Mouse (Mus musculus) E14TG2a.4 (cell line): ENCODE data around the gene Slc25a30.
A peak's percentile ranks its signal among the peaks of the same experiment; 100 is the strongest.
"Not testable (repeated sequence)": the region's sequence is repeated elsewhere in the genome, so short reads cannot be mapped to it uniquely, and the experiment has no call there.

Experiments
- H3K27me3 ChIP-seq: 2 replicates; pipeline ENCODE4 v1.6.1; 2014; ENCODE audit warnings: low read length, control low read depth; ENCODE audit not compliant: insufficient read depth
- H3K36me3 ChIP-seq: 2 replicates; pipeline ENCODE4 v1.6.1; 2014; ENCODE audit warnings: low read length, control low read depth; ENCODE audit not compliant: insufficient read depth
- H3K4me1 ChIP-seq: replicated peaks from 2 replicates; pipeline ENCODE4 v1.6.1; 2014; ENCODE audit warnings: low read depth, low read length, control low read depth
- H3K4me3 ChIP-seq: replicated peaks from 2 replicates; pipeline ENCODE4 v1.5.1; 2014; ENCODE audit warnings: mild to moderate bottlenecking, low read length
- H3K9me3 ChIP-seq: 2 replicates; pipeline ENCODE4 v1.6.1; 2014; ENCODE audit warnings: low read length, control low read depth
- CTCF ChIP-seq: conservative IDR thresholded peaks from 2 replicates; pipeline ENCODE4 v1.5.1; 2014; ENCODE audit warnings: low read length
- NANOG ChIP-seq: IDR thresholded peaks from 2 replicates; pipeline ENCODE4 v1.6.1; 2014; ENCODE audit warnings: borderline replicate concordance, low read length, mixed read lengths
- POU5F1 ChIP-seq: IDR thresholded peaks from 2 replicates; pipeline ENCODE4 v1.6.1; 2014; ENCODE audit warnings: low read length, borderline replicate concordance

Slc25a30 gene

DNA sequence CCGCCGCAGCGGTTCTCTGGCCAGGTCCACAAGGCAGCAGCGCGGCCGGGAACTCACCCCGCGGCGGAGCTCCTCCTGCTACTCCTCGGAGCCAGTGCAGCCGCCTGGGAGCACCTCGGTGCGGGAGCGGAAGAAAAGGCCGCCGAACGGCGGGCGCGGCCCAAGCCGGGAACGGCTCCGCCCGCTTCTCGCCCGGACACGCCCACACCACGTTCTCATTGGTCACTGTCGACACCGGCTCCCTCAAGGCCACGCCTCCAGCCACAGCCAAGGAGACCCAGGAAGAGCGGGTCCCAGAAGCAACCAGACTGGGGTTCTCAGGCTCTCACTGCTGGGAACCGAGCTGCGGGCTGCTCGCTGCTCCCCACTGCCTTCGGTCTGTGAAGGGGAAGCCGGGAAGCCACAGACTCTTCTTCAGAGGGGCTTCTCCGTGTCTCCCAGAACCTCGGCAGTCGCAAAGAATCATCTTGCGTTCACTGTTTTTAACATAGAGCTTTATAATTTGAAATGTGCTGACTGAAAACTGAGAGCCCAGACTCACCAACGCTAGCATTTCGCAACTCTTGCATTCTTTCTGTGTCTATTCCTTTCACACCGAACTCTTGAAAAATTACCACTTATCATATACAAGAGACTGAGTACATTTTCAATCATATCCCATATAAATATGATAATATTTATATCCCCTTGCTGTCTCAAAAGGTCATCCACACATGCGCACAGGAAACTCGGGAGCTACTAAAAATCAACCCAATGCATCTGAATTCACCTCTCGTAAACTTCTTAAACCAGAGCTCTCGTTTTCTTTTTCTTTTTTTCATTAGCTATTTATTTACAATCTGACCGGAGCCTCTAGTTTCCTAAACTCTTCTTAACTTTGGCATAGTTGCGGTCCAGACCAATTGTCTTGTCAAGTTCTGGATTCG lies at the start of gene Slc25a30:
Gene Slc25a30, minus strand, starts transcription at position 170 of the 926 bp plus-strand sequence.
- H3K4me1 ChIP-seq = peaks cover 21% of the 10 kb centered on the region
- H3K36me3 ChIP-seq = peaks cover 2% of the 10 kb centered on the region; the same call in 1 of the 2 replicates
- no peaks in the 10 kb centered on the region for H3K9me3 ChIP-seq
- TF ChIP-seq NANOG = no peak
- peaks cover 21% of the 10 kb centered on the region for H3K27me3 ChIP-seq
- peak within 1 kb of the TSS; percentile 95 for H3K4me3 ChIP-seq

DNA sequence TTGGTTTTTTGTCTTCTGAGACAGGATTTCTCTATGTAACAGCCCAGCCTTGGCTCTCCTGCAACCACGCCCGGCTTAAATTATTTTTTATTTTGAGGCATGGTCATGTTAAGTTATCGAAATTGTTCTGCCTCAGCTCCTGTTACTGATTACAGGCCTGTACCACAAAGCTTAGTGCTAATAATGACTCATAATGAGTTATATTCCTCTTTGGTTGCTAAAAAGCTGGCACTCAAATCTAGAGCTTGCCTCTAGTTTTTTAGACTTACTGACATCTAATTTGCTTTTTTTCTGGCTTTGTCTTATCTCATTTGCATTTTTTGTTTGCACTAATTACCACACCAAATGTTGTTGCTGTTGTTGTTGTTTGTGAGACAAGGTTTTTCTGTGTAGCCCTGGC lies 49.7 kb upstream of the Slc25a30 start:
- no peaks in the 10 kb centered on the region for H3K27me3 ChIP-seq
- H3K4me1 ChIP-seq = peaks cover 42% of the 10 kb centered on the region
- H3K36me3 ChIP-seq = no peaks in the 10 kb centered on the region
- no peak overlapping the region for H3K4me3 ChIP-seq
- TF ChIP-seq POU5F1 (no peak), NANOG (no peak), CTCF (no peak)
- no peaks in the 10 kb centered on the region for H3K9me3 ChIP-seq

DNA sequence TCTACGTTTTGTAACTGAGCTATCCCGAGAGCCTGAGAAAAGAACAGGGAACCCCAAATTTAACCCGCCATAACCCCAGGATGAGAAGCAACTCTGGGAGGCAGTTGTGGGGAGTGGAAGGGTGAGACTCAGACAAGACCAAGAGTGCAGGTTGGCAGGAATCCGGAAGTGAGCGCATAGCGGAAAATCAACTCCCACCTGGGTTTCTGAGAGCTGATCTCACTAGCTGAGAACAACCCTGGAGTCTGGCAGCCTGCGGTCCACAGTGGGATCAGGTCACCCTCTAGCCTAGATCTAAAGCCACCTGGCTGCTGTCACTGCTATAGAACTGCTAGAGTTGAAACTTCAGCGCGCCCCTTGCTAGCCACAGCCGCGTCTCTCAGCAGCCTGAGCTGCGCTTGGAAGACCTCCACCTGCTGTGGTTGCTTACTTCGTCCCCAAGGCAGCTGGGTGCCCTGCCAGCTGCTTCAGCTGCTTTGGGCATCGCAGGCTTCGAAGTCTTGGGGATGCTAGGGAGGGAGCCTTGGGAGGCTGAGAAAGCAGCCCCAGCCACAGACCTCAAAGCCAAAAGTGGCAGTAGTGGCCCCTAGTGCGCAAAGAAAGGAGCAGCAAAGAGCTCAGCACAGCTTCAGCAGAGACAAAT lies 48.0 kb upstream of the Slc25a30 start:
- H3K4me3 ChIP-seq = peak overlapping the region; percentile 85
- no peaks in the 10 kb centered on the region for H3K9me3 ChIP-seq
- no peaks in the 10 kb centered on the region for H3K27me3 ChIP-seq
- peaks cover 42% of the 10 kb centered on the region for H3K4me1 ChIP-seq
- TF ChIP-seq POU5F1 (no peak), NANOG (no peak), CTCF (no peak)
- no peaks in the 10 kb centered on the region for H3K36me3 ChIP-seq

DNA sequence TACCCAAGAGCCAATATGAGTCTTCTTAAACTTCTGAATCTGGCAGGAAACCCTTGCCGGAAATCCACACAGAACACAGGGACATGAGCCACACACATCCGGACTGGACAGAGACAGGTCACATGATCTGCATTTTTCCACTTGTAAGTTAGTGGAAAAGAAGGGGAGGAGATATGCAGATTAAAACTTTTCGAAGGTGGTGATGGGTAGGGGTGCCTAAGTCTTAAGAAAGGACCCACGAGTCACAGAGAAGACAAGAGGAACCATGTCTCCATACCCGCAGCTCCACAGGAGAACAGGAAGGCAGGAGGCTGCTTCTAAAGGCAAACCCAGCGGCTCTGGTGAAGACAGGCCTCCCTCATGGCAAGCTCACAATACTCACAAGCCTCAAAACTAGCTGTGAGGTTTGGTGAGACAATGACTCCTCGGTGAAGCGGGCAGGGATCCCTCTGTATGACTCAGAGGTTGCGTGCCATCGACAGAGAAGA lies 47.5 kb upstream of the Slc25a30 start:
- Histone ChIP-seq H3K27me3 (peaks cover under 1% of the 10 kb centered on the region), H3K4me3 (peak overlapping the region; percentile 85), H3K9me3 (no peaks in the 10 kb centered on the region), H3K4me1 (peaks cover 45% of the 10 kb centered on the region), H3K36me3 (no peaks in the 10 kb centered on the region)
- TF ChIP-seq NANOG (no peak), POU5F1 (no peak), CTCF (no peak)

DNA sequence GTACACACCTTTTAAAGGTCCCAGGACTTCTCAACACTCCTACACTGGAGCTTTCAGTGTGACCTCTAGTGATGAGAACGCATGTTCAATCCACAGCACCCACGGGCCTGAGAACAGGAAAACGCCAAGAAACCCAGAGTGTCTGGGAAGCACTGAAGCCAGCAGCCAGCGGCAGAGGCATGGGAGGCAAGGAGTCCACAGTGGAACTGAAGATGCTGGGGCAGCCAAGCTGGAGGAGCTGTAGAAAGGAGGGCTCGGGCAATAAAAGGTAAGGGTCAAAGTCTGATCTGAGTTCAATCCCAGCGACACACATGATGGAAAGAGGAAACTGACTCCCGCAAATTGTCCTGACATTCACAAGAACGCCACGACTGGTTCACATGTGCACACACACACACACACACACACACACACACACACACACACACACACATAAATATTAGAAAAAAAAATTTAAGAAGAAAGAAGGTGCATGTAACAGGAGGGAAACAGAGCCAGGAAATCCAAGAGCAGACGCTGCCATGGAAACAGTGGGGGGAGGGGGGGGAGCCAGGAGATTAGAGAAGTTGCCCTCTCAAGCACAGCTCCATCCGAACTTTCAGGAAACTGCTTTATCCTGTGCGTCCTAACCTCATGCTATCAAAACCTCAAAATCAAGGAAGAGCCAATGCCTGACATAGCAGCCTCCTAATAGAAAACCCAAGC lies 46.9 kb upstream of the Slc25a30 start:
- H3K4me3 ChIP-seq = peak overlapping the region; percentile 85
- no peaks in the 10 kb centered on the region for H3K36me3 ChIP-seq
- TF ChIP-seq NANOG (no peak), CTCF (no peak)
- no peaks in the 10 kb centered on the region for H3K9me3 ChIP-seq
- H3K4me1 ChIP-seq = peaks cover 51% of the 10 kb centered on the region
- peaks cover 6% of the 10 kb centered on the region for H3K27me3 ChIP-seq

DNA sequence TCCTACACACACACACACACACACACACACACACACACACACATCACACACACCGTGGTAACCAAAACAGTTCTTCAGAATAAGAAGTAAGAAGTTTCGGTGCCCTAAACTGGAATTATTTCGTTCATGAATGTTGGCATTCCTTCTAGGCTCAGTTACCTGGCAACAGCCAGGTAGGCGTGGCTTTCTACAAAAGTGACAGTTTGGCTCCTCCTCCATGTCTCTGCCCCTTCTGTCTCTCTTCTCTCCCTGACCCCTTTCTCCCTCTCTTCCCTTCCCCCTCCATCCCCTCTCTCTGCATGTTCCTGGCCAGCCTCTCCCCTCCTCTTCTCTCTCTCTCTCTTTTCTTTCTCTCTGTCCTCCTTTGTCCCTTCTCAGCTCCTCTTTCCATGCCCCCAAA lies 46.1 kb upstream of the Slc25a30 start:
- Histone ChIP-seq H3K4me1 (peaks cover 58% of the 10 kb centered on the region), H3K36me3 (no peaks in the 10 kb centered on the region), H3K9me3 (no peaks in the 10 kb centered on the region), H3K27me3 (peaks cover 14% of the 10 kb centered on the region), H3K4me3 (peak overlapping the region; percentile 85)
- TF ChIP-seq NANOG (no peak), POU5F1 (no peak), CTCF (no peak)

DNA sequence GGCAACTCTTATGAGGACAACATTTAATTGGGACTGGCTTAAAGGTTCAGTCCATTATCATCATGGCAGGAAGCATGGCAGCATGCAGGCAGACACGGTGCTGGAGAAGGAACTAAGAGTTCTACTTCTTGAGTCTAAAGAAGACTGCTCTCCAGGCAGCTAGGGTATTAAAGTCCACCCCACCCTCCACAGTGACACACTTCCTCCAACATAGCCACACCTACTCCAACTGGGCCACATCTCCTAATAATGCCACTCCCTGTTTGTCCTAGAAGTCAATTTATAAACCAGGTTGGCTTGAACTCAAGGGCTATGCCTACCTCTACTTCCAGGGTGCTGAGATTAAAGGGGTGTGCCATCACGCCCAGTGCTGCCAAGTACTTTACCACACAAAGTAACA lies 45.2 kb upstream of the Slc25a30 start:
- peaks cover 23% of the 10 kb centered on the region for H3K27me3 ChIP-seq
- TF ChIP-seq NANOG (no peak), CTCF (no peak), POU5F1 (no peak)
- no peak overlapping the region for H3K4me3 ChIP-seq
- H3K4me1 ChIP-seq = peaks cover 56% of the 10 kb centered on the region
- H3K36me3 ChIP-seq = no peaks in the 10 kb centered on the region
- H3K9me3 ChIP-seq = no peaks in the 10 kb centered on the region

DNA sequence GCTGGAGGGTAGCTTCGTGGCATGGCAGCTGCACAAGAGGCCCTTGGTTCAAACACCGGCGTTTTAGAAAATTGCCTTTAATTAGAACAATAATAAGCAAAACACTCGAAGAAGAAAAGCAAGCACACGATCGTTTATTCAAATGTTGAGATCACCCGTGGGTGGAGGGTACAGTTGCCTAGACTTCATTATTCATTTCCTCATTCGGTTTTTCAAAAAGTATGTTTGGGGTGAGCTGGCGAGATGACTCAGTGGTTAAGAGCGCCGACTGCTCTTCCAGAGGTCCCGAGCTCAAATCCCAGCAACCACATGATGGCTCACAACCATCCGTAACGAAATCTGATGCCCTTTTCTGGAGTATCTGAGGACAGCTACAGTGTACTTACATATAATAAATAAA lies 43.0 kb upstream of the Slc25a30 start:
- H3K4me1 ChIP-seq = peaks cover 42% of the 10 kb centered on the region
- H3K36me3 ChIP-seq, H3K4me3 ChIP-seq, H3K9me3 ChIP-seq: not testable (repeated sequence)
- H3K27me3 ChIP-seq = peaks cover 27% of the 10 kb centered on the region
